Mouse (Mus musculus) stomach, embryonic 16.5 days (tissue): ENCODE results near the gene Ppp1r12b. TPM values are rescaled to one million over a fixed set of nuclear protein-coding genes. Genes with fewer than 3 reads are reported as not detected.

ENCODE experiments used
- ATAC-seq: fragments of 200-750 bp; cut with Nextera tagmentation; 2 replicates; pipeline ENCODE4 v1.8.0; 2017; ENCODE audit warnings: moderate number of reproducible peaks, moderate TSS enrichment; ENCODE audit not compliant: insufficient read depth, low FRiP score
- H3K27ac ChIP-seq: fragments of 300-500 bp; sonication (generic); 2 replicates; pipeline ENCODE4 v1.5.1; 2014; ENCODE audit warnings: low read length
- H3K27me3 ChIP-seq: fragments of 300-500 bp; sonication (generic); 2 replicates; pipeline ENCODE4 v1.6.1; 2014; ENCODE audit warnings: low read length, control low read depth, mixed read lengths; ENCODE audit not compliant: control insufficient read depth, insufficient read depth
- H3K36me3 ChIP-seq: fragments of 300-500 bp; sonication (generic); 2 replicates; pipeline ENCODE4 v1.6.1; 2014; ENCODE audit warnings: low read length; ENCODE audit not compliant: control insufficient read depth, insufficient read depth
- H3K4me1 ChIP-seq: fragments of 300-500 bp; sonication (generic); 2 replicates; pipeline ENCODE4 v1.6.1; 2014; ENCODE audit warnings: low read length, control low read depth, mixed read lengths; ENCODE audit not compliant: control insufficient read depth, insufficient read depth
- H3K4me2 ChIP-seq: fragments of 300-500 bp; sonication (generic); 2 replicates; pipeline ENCODE4 v1.6.1; 2014; ENCODE audit warnings: low read depth, low read length, mixed read lengths
- H3K4me3 ChIP-seq: fragments of 300-500 bp; sonication (generic); replicated peaks from 2 replicates; pipeline ENCODE4 v1.5.1; 2014; ENCODE audit warnings: mild to moderate bottlenecking, low read length
- H3K9ac ChIP-seq: fragments of 300-500 bp; sonication (generic); 2 replicates; pipeline ENCODE4 v1.6.1; 2014; ENCODE audit warnings: low read length
- H3K9me3 ChIP-seq: fragments of 300-500 bp; sonication (generic); replicated peaks from 2 replicates; pipeline ENCODE4 v1.6.1; 2016; ENCODE audit warnings: low read length, control low read depth; ENCODE audit not compliant: control insufficient read depth
- WGBS: fragments of 180-500 bp; shearing (Covaris S2); extraction: QIAGEN DNeasy Blood & Tissue Kit; methylation state at CpG from one replicate; pipeline ENCODE4 v1.1.7; 2014; 5-methylcytosine and 5-hydroxymethylcytosine counted together
- polyA plus RNA-seq: library from polyadenylated mRNA; unstranded; fragments of >200 nt; fragmentation: Nextera tagmentation; extraction: Ambion mirVana; gene quantifications from 2 replicates; pipeline ENCODE4 v1.2.1, GENCODE M21; 2015

Gene Ppp1r12b
- polyA plus RNA-seq, 1 experiment from 2014 or later, result 24.5 TPM

DNA sequence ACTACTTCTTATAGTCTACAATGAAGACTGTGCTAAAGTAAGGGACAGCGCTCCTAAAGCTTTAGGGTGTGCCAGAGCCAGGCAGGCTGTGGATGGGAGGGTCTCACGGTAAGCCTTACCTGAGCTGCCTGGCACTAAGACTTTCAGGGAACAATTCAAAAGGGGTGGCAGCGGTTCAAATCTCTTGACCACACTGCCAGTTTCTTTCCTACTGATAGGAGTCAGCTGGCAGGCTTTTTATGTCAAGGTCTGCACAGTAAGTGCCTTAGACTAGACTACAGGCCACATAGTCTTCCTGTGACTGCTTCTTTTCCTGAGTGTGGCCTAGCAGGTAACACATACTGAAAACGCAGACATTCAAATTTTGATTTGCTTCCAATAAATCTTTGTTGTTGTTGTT lies 192.5 kb downstream of the Ppp1r12b start:
- 83% methylated on average over 4 of the region's 4 CpGs for WGBS
- Histone ChIP-seq H3K4me3 (no peak overlapping the region), H3K27me3 (no peaks in the 10 kb centered on the region), H3K9me3 (no peaks in the 10 kb centered on the region), H3K4me1 (peaks cover 31% of the 10 kb centered on the region), H3K36me3 (no peaks in the 10 kb centered on the region), H3K9ac (no peak overlapping the region), H3K4me2 (no peak overlapping the region), H3K27ac (peak overlapping the region; percentile 94; the same call in 1 of the 2 replicates)
- ATAC-seq, result no peak

GRCm38 (mm10) chr1:134761534-134761933 lies 194.2 kb downstream of the Ppp1r12b start:
- no peak for ATAC-seq
- Histone ChIP-seq H3K36me3 (no peaks in the 10 kb centered on the region), H3K9me3 (no peaks in the 10 kb centered on the region), H3K4me1 (peaks cover 45% of the 10 kb centered on the region), H3K4me2 (no peak overlapping the region), H3K9ac (no peak overlapping the region), H3K4me3 (no peak overlapping the region), H3K27ac (no peak overlapping the region), H3K27me3 (no peaks in the 10 kb centered on the region)
- WGBS, result 77% methylated on average over 7 of the region's 7 CpGs

GRCm38 (mm10) chr1:134760642-134761041 lies 195.1 kb downstream of the Ppp1r12b start:
- Histone ChIP-seq H3K27ac (no peak overlapping the region; the same call in 1 of the 2 replicates), H3K9ac (no peak overlapping the region), H3K4me2 (no peak overlapping the region), H3K36me3 (no peaks in the 10 kb centered on the region), H3K27me3 (no peaks in the 10 kb centered on the region), H3K4me1 (peaks cover 47% of the 10 kb centered on the region), H3K4me3 (no peak overlapping the region), H3K9me3 (no peaks in the 10 kb centered on the region)
- no peak for ATAC-seq
- WGBS, result 71% methylated on average over 5 of the region's 5 CpGs

DNA sequence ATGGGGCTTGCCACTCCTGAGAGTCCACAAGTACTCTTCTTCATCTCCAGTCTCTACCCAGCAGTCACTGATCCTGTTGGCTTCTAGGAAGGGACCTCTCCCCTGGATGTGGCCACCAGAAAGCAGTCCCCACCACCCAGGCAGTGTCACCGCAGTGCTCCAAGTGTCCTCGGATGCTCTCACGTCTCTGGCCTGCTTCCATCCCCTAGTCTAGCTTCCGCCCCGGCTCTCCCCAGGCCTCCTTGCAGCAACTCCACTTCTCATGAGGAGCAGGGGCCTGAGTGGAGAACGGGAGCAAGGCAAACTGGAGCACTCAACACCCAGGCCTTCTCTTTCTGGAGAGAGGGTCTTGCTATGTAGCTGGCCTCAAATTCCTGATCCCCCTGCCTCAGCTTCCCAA lies 196.6 kb downstream of the Ppp1r12b start:
- H3K4me1 ChIP-seq, result peaks cover 47% of the 10 kb centered on the region
- no peak overlapping the region for H3K9ac ChIP-seq
- H3K36me3 ChIP-seq, result no peaks in the 10 kb centered on the region
- ATAC-seq, result no peak
- WGBS, result 81% methylated on average over 6 of the region's 6 CpGs
- H3K4me2 ChIP-seq, result no peak overlapping the region
- H3K27me3 ChIP-seq, result no peaks in the 10 kb centered on the region
- H3K27ac ChIP-seq, result no peak overlapping the region
- no peak overlapping the region for H3K4me3 ChIP-seq
- no peaks in the 10 kb centered on the region for H3K9me3 ChIP-seq

GRCm38 (mm10) chr1:134757230-134757629 lies 198.5 kb downstream of the Ppp1r12b start:
- Histone ChIP-seq H3K36me3 (no peaks in the 10 kb centered on the region), H3K4me3 (no peak overlapping the region), H3K4me2 (no peak overlapping the region), H3K9ac (peak overlapping the region; percentile 50), H3K27ac (peak overlapping the region; percentile 75), H3K9me3 (no peaks in the 10 kb centered on the region), H3K4me1 (peaks cover 54% of the 10 kb centered on the region), H3K27me3 (no peaks in the 10 kb centered on the region)
- WGBS, result 60% methylated on average over 3 of the region's 3 CpGs
- no peak for ATAC-seq

GRCm38 (mm10) chr1:134756190-134756873 lies 199.4 kb downstream of the Ppp1r12b start:
- ATAC-seq, result no peak

GRCm38 (mm10) chr1:134755548-134756189 lies 200.1 kb downstream of the Ppp1r12b start:
- Histone ChIP-seq H3K4me3 (no peak overlapping the region), H3K36me3 (no peaks in the 10 kb centered on the region), H3K27me3 (no peaks in the 10 kb centered on the region), H3K4me1 (peaks cover 64% of the 10 kb centered on the region), H3K9ac (peak overlapping the region; percentile 56; the same call in 1 of the 2 replicates), H3K9me3 (no peaks in the 10 kb centered on the region), H3K27ac (peak overlapping the region; percentile 72; the same call in 1 of the 2 replicates), H3K4me2 (no peak overlapping the region)
- 55% methylated on average over 13 of the region's 13 CpGs for WGBS
- ATAC-seq, result no peak

More at GRCm38 (mm10) chr1:134756190-134756873, 199.4 kb downstream of the Ppp1r12b start:
- H3K4me3 ChIP-seq, result no peak overlapping the region
- no peaks in the 10 kb centered on the region for H3K27me3 ChIP-seq
- H3K4me2 ChIP-seq, result no peak overlapping the region
- H3K27ac ChIP-seq, result peak overlapping the region; percentile 58
- WGBS, result 66% methylated on average over 10 of the region's 10 CpGs
- peaks cover 63% of the 10 kb centered on the region for H3K4me1 ChIP-seq
- H3K36me3 ChIP-seq, result no peaks in the 10 kb centered on the region
- H3K9me3 ChIP-seq, result no peaks in the 10 kb centered on the region
- H3K9ac ChIP-seq, result peak overlapping the region; percentile 56

- ATAC-seq, result no peak
- 53% methylated on average over 10 of the region's 10 CpGs for WGBS
- H3K9me3 ChIP-seq, result no peaks in the 10 kb centered on the region
- H3K36me3 ChIP-seq, result no peaks in the 10 kb centered on the region
- peaks cover 70% of the 10 kb centered on the region for H3K4me1 ChIP-seq
- H3K4me3 ChIP-seq, result no peak overlapping the region
- no peak overlapping the region for H3K4me2 ChIP-seq
- H3K27ac ChIP-seq, result peak overlapping the region; percentile 72
- H3K9ac ChIP-seq, result no peak overlapping the region
- no peaks in the 10 kb centered on the region for H3K27me3 ChIP-seq
These were observed 200.9 kb downstream of the Ppp1r12b start for GRCm38 (mm10) chr1:134754818-134755217.
